Mouse (Mus musculus) heart, embryonic 15.5 days (tissue): ENCODE data around the gene Mucl2. TPM values are rescaled to one million over a fixed set of nuclear protein-coding genes. Genes with fewer than 3 reads are reported as not detected.
"Not testable (repeated sequence)": the region's sequence is repeated elsewhere in the genome, so short reads cannot be mapped to it uniquely, and the experiment has no call there.

Source experiments
- ATAC-seq: fragments of 200-750 bp; cut with Nextera tagmentation; replicated peaks from 2 replicates; pipeline ENCODE4 v1.8.0; 2017; ENCODE audit warnings: low read depth, moderate TSS enrichment; ENCODE audit not compliant: insufficient number of reproducible peaks, insufficient read depth, low FRiP score
- H3K27ac ChIP-seq: fragments of 300-500 bp; sonication (generic); 2 replicates; pipeline ENCODE4 v1.5.1; 2015; ENCODE audit warnings: mild to moderate bottlenecking, inconsistent platforms
- H3K27me3 ChIP-seq: fragments of 300-500 bp; sonication (generic); 2 replicates; pipeline ENCODE4 v1.6.1; 2015; ENCODE audit warnings: inconsistent platforms
- H3K36me3 ChIP-seq: fragments of 300-500 bp; sonication (generic); 2 replicates; pipeline ENCODE4 v1.6.1; 2015; ENCODE audit warnings: mild to moderate bottlenecking, inconsistent platforms
- H3K4me1 ChIP-seq: fragments of 300-500 bp; sonication (generic); replicated peaks from 2 replicates; pipeline ENCODE4 v1.6.1; 2015; ENCODE audit warnings: inconsistent platforms
- H3K4me2 ChIP-seq: fragments of 300-500 bp; sonication (generic); 2 replicates; pipeline ENCODE4 v1.6.1; 2015; ENCODE audit warnings: inconsistent platforms, mild to moderate bottlenecking, moderate library complexity
- H3K4me3 ChIP-seq: fragments of 300-500 bp; sonication (generic); 2 replicates; pipeline ENCODE4 v1.5.1; 2015; ENCODE audit warnings: mild to moderate bottlenecking, inconsistent platforms
- H3K9ac ChIP-seq: fragments of 300-500 bp; sonication (generic); 2 replicates; pipeline ENCODE4 v1.6.1; 2015; ENCODE audit warnings: mild to moderate bottlenecking, inconsistent platforms
- H3K9me3 ChIP-seq: fragments of 300-500 bp; sonication (generic); replicated peaks from 2 replicates; pipeline ENCODE4 v1.6.1; 2016; ENCODE audit warnings: inconsistent platforms
- WGBS: fragments of 180-500 bp; shearing (Covaris S2); methylation state at CpG from one replicate; pipeline ENCODE4 v1.1.7; 2015; ENCODE audit warnings: mixed read lengths; 5-methylcytosine and 5-hydroxymethylcytosine counted together
- microRNA-seq: library from miRNA; unstranded; fragments of <30 nt; microRNA quantifications from one replicate; pipeline ENCODE4, GENCODE M21; 2016
- polyA plus RNA-seq: library from polyadenylated mRNA; unstranded; fragments of >200 nt; fragmentation: Nextera tagmentation; extraction: Ambion mirVana; gene quantifications from 2 replicates; pipeline ENCODE4 v1.2.1, GENCODE M21; 2015

Mucl2 gene
- polyA plus RNA-seq: not detected in 2 replicates

- no peak within 1 kb of the TSS for H3K4me3 ChIP-seq
- H3K9ac ChIP-seq: no peak within 1 kb of the TSS
- H3K4me2 ChIP-seq: no peak within 1 kb of the TSS
- H3K36me3 ChIP-seq: no peaks in the 10 kb centered on the region
- H3K4me1 ChIP-seq: no peaks in the 10 kb centered on the region
- H3K27me3 ChIP-seq: no peaks in the 10 kb centered on the region
- ATAC-seq: no peak
- H3K27ac ChIP-seq: no peak within 1 kb of the TSS
- 80% methylated on average over 1 of the region's 1 CpGs for WGBS
- no peaks in the 10 kb centered on the region for H3K9me3 ChIP-seq
These were observed at the start of gene Mucl2 for GRCm38 (mm10) chr15:103899212-103899611. TSS of gene Mucl2 (minus strand) at chr15:103899312.

- not testable (repeated sequence) for H3K4me3 ChIP-seq, H3K4me2 ChIP-seq, H3K9me3 ChIP-seq, H3K27ac ChIP-seq, H3K9ac ChIP-seq, ATAC-seq, H3K36me3 ChIP-seq, H3K27me3 ChIP-seq, H3K4me1 ChIP-seq
- 39% methylated on average over 1 of the region's 1 CpGs for WGBS
These were observed 13.9 kb upstream of the Mucl2 start for GRCm38 (mm10) chr15:103913061-103913460.

Small RNA genes lying within 50 kb of the gene (microRNA-seq; reads per million reads assigned to microRNA genes)
- not detected for gene Gm22852

Other genes with a start within 250 kb of the Mucl2 start
- not detected in 2 replicates for gene Mucl1, start 143.8 kb downstream of the Mucl2 start, polyA plus RNA-seq